Mouse (Mus musculus) forebrain, postnatal 0 days (tissue): ENCODE data around the gene Tbl3. TPM values are rescaled to one million over a fixed set of nuclear protein-coding genes. Genes with fewer than 3 reads are reported as not detected.
"Not testable (repeated sequence)": the region's sequence is repeated elsewhere in the genome, so short reads cannot be mapped to it uniquely, and the experiment has no call there.

ENCODE experiments used
- ATAC-seq: fragments of 200-750 bp; cut with Nextera tagmentation; 2 replicates; pipeline ENCODE4 v1.8.0; 2017; ENCODE audit warnings: mild to moderate bottlenecking, moderate library complexity
- DNase-seq: peaks from one replicate; pipeline ENCODE4 v3.0.0-alpha.2; 2015
- H3K27ac ChIP-seq: fragments of 300-500 bp; sonication (generic); 2 replicates; pipeline ENCODE4 v1.5.1; 2014; ENCODE audit warnings: low read depth, mild to moderate bottlenecking, antibody characterized with exemption, low read length, moderate library complexity, mixed read lengths
- H3K27me3 ChIP-seq: fragments of 300-500 bp; sonication (generic); 2 replicates; pipeline ENCODE4 v1.6.1; 2014; ENCODE audit warnings: mild to moderate bottlenecking, low read length, mixed read lengths; ENCODE audit not compliant: insufficient read depth
- H3K36me3 ChIP-seq: fragments of 300-500 bp; sonication (generic); 2 replicates; pipeline ENCODE4 v1.6.1; 2014; ENCODE audit warnings: mild to moderate bottlenecking, moderate library complexity; ENCODE audit not compliant: insufficient read depth
- H3K4me1 ChIP-seq: fragments of 300-500 bp; sonication (generic); 2 replicates; pipeline ENCODE4 v1.6.1; 2014; ENCODE audit warnings: antibody characterized with exemption; ENCODE audit not compliant: insufficient read depth
- H3K4me2 ChIP-seq: fragments of 300-500 bp; sonication (generic); 2 replicates; pipeline ENCODE4 v1.6.1; 2014; ENCODE audit warnings: low read depth, mild to moderate bottlenecking, moderate library complexity
- H3K4me3 ChIP-seq: fragments of 300-500 bp; sonication (generic); 2 replicates; pipeline ENCODE4 v1.5.1; 2014; ENCODE audit warnings: low read depth, low read length, mixed read lengths
- H3K9ac ChIP-seq: fragments of 300-500 bp; sonication (generic); 2 replicates; pipeline ENCODE4 v1.6.1; 2014; ENCODE audit warnings: mild to moderate bottlenecking
- H3K9me3 ChIP-seq: fragments of 300-500 bp; sonication (generic); 2 replicates; pipeline ENCODE4 v1.6.1; 2016; ENCODE audit warnings: low read length
- CTCF ChIP-seq: sonication (generic); IDR thresholded peaks from 2 replicates; pipeline ENCODE4 v1.5.1; 2016; ENCODE audit warnings: antibody characterized with exemption, control low read depth, low read depth
- WGBS: fragments of 180-500 bp; shearing (Covaris S2); extraction: QIAGEN DNeasy Blood & Tissue Kit; methylation state at CpG from one replicate; pipeline ENCODE4 v1.1.7; 2014; 5-methylcytosine and 5-hydroxymethylcytosine counted together
- polyA plus RNA-seq: library from polyadenylated mRNA; unstranded; fragments of >200 nt; fragmentation: Nextera tagmentation; extraction: Ambion mirVana; gene quantifications from 2 replicates; pipeline ENCODE4 v1.2.1, GENCODE M21; 2015
- total RNA-seq: library from RNA; depleted of rRNA; stranded (reverse); fragments of >200 nt; gene quantifications from 2 replicates; pipeline ENCODE4 v1.2.3, GENCODE M21; 2014

Tbl3 gene
- total and polyA plus RNA-seq, 2 experiments from 2014 or later: 39.0 to 48.0 TPM

DNA sequence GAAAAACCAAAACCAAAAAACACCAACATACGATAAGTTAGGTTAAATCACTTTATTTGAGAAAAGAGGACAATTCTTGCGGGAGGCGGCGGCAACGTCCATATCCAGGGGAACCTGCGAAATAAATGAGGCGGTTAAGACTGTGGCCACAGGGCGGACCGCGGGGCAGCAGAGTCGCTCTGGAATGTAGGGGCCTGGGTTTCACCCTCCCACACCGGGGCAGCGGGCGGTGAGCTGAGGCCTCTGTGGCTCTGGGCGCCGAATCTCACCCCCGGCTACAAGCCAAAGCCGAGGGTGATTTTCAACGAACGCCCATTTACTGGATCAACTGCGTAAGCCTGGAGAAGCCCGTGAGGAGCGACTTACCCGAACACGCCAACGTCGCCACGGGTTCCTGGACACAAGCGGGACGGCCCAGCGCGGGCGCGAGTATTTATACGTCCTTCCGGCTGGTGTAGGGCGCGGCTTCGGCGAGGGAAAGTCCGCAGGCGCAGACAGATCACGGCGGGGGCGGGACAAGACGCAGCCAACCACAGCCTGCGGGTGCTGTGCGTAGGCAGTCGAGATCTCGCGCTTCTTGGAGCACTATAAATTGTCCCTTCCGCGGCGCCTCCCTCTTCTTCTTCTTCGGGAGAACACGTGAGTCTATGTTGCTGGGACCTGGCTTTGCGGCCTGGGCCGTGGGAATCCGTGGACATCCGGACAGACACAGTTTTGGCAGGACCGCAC, 12.2 kb upstream of the Tbl3 start:
- peaks cover 14% of the 10 kb centered on the region for H3K36me3 ChIP-seq
- H3K27me3 ChIP-seq: no peaks in the 10 kb centered on the region
- H3K4me3 ChIP-seq: peak overlapping the region; percentile 86
- DNase-seq (peak; percentile 99), ATAC-seq (peak; percentile 98)
- TF ChIP-seq CTCF: no peak; the same call in 1 of the 2 replicates
- H3K27ac ChIP-seq: peak overlapping the region; percentile 91
- peak overlapping the region; percentile 71 for H3K4me2 ChIP-seq
- peak overlapping the region; percentile 87 for H3K9ac ChIP-seq
- WGBS: 1% methylated on average over 59 of the region's 61 CpGs
- no peaks in the 10 kb centered on the region for H3K9me3 ChIP-seq
- peaks cover 11% of the 10 kb centered on the region for H3K4me1 ChIP-seq

DNA sequence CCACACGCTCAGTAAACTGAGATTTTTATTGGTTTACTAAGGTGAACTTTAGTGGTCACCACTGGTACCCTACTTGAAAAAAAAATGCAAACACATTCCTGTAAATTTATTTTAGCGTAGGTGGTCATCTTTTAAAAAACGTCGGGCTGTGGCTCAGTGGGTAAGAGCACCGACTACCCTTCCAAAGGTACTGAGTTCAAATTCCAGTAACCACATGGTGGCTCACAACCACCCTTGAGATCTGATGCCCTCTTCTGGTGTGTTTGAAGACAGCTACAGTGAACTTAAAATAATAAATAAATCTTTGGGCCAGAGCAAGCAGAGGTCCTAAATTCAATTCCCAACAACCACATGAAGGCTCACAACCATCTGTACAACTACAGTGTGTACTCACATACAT, 11.5 kb upstream of the Tbl3 start:
- 70% methylated on average over 5 of the region's 5 CpGs for WGBS

DNA sequence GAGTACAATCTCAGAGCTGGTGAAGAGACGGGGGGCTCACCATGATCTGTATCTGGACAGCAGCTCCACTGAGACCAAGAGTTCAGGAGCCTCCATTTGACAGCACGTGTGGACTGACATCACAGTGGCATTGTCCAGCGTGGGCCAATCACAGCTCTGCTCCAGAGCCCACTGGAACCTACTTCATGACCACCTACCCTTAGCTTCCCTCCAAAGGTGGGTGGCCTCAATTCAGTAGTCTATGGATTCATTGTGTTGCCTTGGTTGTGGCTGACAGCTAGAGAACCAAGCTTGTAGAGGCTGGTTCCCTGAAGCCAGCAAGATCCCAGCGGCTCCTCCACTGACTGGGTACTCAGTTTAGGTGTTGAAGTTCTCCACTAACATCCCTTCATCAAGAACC, 10.5 kb upstream of the Tbl3 start, which contains the start of the genes Rnf151 and Rps2:
Gene Rnf151 (minus strand): TSS at position 121 of the 400 bp plus-strand sequence.
Gene Rps2 (plus strand): TSS at position 174 of the 400 bp plus-strand sequence.
- peaks cover 14% of the 10 kb centered on the region for H3K36me3 ChIP-seq
- 0 out of 2 replicates have a peak within 1 kb of the TSS, but pooled peaks have one; percentile 85 for H3K9ac ChIP-seq
- no peak within 1 kb of the TSS for H3K27ac ChIP-seq
- H3K4me2 ChIP-seq: peak within 1 kb of the TSS; percentile 67
- DNase-seq (no peak), ATAC-seq (no peak)
- TF ChIP-seq CTCF: no peak
- H3K9me3 ChIP-seq: no peaks in the 10 kb centered on the region
- WGBS: 77% methylated on average over 4 of the region's 4 CpGs
- no peaks in the 10 kb centered on the region for H3K27me3 ChIP-seq
- peaks cover 7% of the 10 kb centered on the region; the same call in 1 of the 2 replicates for H3K4me1 ChIP-seq
- H3K4me3 ChIP-seq: peak within 1 kb of the TSS; percentile 86

More for the DNA sequence above, 11.5 kb upstream of the Tbl3 start:
- Histone ChIP-seq H3K36me3 (peaks cover 14% of the 10 kb centered on the region), H3K9ac (peak overlapping the region; percentile 85), H3K4me2 (peak overlapping the region; percentile 67), H3K4me3 (peak overlapping the region; percentile 86), H3K4me1 (peaks cover 11% of the 10 kb centered on the region)
- not testable (repeated sequence) for ATAC-seq, H3K27ac ChIP-seq, H3K27me3 ChIP-seq, DNase-seq, H3K9me3 ChIP-seq

DNA sequence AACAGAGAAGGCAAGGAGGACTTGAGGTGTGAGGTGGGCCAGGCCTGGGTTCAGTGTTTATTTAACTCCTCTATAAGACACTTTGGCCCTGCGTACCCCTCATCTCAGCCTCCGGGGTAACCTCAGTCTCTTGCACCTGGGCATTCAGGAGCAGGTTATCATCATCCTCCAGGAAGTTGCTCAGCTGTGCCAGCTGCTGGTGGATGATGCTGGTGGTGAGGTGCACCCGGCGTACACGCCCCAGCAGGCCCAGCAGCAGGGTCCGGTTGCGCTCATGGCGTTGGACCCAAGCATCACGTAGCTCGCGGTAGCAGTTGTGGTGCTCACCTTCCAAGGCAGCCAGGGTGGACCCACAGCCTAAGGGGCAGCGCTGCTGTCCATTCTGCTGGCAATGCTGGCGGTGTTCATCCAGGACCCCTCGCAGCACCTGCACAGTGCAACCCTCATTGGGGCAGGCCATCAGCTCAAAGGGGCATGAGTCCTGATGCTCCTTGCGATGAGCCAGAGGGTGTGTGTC, 8.8 kb upstream of the Tbl3 start:
- H3K4me1 ChIP-seq: peaks cover 1% of the 10 kb centered on the region; the same call in 1 of the 2 replicates
- WGBS: 94% methylated on average over 15 of the region's 15 CpGs
- no peak for DNase-seq
- H3K9me3 ChIP-seq: no peaks in the 10 kb centered on the region
- no peak overlapping the region for H3K9ac ChIP-seq
- TF ChIP-seq CTCF: no peak
- H3K4me3 ChIP-seq: no peak overlapping the region
- H3K27me3 ChIP-seq: no peaks in the 10 kb centered on the region
- ATAC-seq: no peak
- H3K4me2 ChIP-seq: no peak overlapping the region
- H3K36me3 ChIP-seq: peaks cover under 1% of the 10 kb centered on the region
- no peak overlapping the region for H3K27ac ChIP-seq

DNA sequence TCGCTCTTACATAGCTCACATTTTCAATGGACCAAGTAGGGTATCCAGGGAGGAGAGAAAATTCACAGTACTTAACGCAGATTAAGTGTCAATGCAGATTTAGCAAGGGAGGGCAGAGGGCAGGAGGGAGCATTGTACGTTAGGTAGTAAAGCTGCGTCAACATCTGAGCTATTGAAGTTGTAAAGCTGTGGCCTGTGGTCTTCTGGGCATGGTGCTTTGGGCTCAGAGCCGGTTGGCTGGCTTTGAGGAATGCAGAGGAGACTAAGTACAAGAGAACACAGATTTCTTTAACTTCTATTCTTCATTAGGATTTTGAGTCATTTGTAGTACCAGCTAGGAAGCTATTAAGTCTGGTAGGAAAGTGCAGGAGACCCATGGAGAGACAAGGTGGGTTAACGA, 8.1 kb upstream of the Tbl3 start:
- Histone ChIP-seq H3K27ac (no peak overlapping the region), H3K4me1 (no peaks in the 10 kb centered on the region), H3K9ac (no peak overlapping the region), H3K27me3 (no peaks in the 10 kb centered on the region), H3K36me3 (no peaks in the 10 kb centered on the region), H3K9me3 (no peaks in the 10 kb centered on the region), H3K4me2 (no peak overlapping the region), H3K4me3 (no peak overlapping the region)
- ATAC-seq: no peak
- 48% methylated on average over 6 of the region's 6 CpGs for WGBS
- no peak for DNase-seq
- TF ChIP-seq CTCF: no peak

DNA sequence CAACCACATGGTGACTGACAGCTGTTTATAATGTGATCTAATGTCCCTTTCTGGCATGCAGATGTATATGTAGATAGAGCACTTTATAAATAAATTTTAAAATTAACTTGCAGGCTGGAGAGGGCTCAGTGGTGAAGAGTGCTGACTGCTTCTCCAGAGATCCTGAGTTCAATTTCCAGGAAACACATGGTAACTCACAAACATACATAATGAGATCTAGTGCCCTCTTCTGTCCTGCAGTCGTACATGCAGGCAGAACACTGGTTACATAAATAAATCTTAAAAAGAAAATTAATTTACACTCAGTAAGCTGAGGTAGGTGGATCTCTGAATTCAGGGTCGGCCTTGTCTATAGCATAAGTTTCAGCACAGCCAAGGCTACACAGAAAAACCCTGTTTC, 1.2 kb upstream of the Tbl3 start:
- Histone ChIP-seq H3K9ac (no peak overlapping the region), H3K27me3 (no peaks in the 10 kb centered on the region), H3K27ac (no peak overlapping the region), H3K36me3 (peaks cover 16% of the 10 kb centered on the region), H3K4me3 (no peak overlapping the region), H3K9me3 (no peaks in the 10 kb centered on the region), H3K4me2 (no peak overlapping the region), H3K4me1 (peaks cover 3% of the 10 kb centered on the region; the same call in 1 of the 2 replicates)
- TF ChIP-seq CTCF: peak; percentile 53
- DNase-seq (peak; percentile 33), ATAC-seq (no peak)
- WGBS: 36% methylated on average over 2 of the region's 2 CpGs

DNA sequence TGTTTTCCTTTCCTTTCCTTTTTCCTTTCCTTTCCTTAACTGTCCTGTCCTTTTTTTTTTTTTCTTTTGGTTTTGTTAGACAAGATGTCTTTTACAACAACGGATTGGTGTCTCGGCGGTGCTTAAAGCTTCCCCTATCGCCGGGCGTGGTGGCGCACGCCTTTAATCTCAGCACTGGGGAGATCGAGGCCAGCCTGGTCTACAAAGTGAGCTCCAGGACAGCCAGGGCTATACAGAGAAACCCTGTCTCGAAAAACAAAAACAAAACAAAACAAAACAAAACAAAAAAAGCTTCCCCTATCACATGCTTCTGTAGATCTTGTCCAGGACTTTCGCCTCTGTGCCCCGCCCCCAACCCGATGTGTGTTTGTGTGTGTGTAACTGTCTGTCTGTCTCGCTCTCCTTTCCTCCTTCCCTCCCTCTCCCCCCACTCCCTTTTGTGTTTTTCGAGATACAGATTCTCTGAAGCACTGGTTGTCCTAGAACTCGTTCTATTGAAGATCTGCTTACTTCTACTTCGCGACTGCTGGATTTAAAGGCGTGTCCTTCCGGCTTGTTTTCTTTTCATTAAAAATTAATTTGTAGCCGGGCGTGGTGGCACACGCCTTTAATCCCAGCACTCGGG, 453 bp upstream of the Tbl3 start:
- ATAC-seq (peak; percentile 62; the same call in 1 of the 2 replicates), DNase-seq (no peak)
- 5% methylated on average over 24 of the region's 24 CpGs for whole genome bisulfite sequencing

More for the DNA sequence above, 453 bp upstream of the Tbl3 start:
- no peaks in the 10 kb centered on the region for H3K9me3 ChIP-seq
- H3K4me2 ChIP-seq: peak overlapping the region; percentile 62
- TF ChIP-seq CTCF: no peak
- H3K9ac ChIP-seq: peak overlapping the region; percentile 62
- H3K27me3 ChIP-seq: no peaks in the 10 kb centered on the region
- H3K4me1 ChIP-seq: peaks cover 3% of the 10 kb centered on the region; the same call in 1 of the 2 replicates
- H3K27ac ChIP-seq: peak overlapping the region; percentile 67; the same call in 1 of the 2 replicates
- peaks cover 20% of the 10 kb centered on the region for H3K36me3 ChIP-seq
- H3K4me3 ChIP-seq: peak overlapping the region; percentile 58
